Mouse (Mus musculus) testis, adult 2 months (tissue): ENCODE data around the gene H2-Q4.
"Not testable (repeated sequence)": the region's sequence is repeated elsewhere in the genome, so short reads cannot be mapped to it uniquely, and the experiment has no call there.

Source experiments
- CTCF ChIP-seq: fragments of 200-500 bp; IDR thresholded peaks from 2 replicates; pipeline ENCODE4 v1.5.1; 2012; ENCODE audit warnings: low read depth, mild to moderate bottlenecking, inconsistent platforms, low read length, moderate library complexity; ENCODE audit not compliant: control insufficient read depth, insufficient read depth, insufficient replicate concordance
- POLR2A ChIP-seq: fragments of 200-500 bp; IDR thresholded peaks from 2 replicates; pipeline ENCODE4 v1.6.1; 2012; ENCODE audit warnings: low read depth, mild to moderate bottlenecking, inconsistent platforms, low read length, moderate library complexity; ENCODE audit not compliant: control insufficient read depth

DNA sequence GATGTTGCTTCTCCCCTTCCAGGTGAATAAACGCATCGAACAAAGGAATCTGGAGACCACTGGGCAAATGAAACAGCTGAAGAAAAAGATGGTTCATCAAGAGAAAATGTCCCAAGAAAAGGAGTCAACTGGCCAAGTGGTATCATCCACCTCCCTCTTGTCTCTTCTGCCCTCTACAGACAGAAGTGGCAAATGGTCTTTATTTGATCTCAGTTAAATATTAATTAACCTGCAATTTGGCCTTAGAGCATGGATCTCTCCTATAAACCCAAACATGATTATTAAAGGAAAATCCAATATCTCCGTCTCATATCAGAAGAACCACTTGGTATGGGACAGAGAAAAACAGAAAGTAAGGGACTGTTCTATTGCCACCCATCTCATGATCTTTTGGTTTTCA lies 49.7 kb upstream of the H2-Q4 start:
- not testable (repeated sequence) for TF ChIP-seq POLR2A, CTCF
